Mouse (Mus musculus) layer of hippocampus, adult 8-10 months (tissue): Measurements from ENCODE around the gene Serping1. TPM values are rescaled to one million over a fixed set of nuclear protein-coding genes. Genes with fewer than 3 reads are reported as not detected.
A peak's percentile ranks its signal among the peaks of the same experiment; 100 is the strongest.

Experiments
- DNase-seq, 2 experiments: peaks; one replicate each; pipeline ENCODE4 v3.0.0; 2022; ENCODE audit warnings: low spot score in 2 of 2
- microRNA-seq, 2 experiments: library from miRNA; unstranded; fragments of <30 nt; microRNA quantifications; one replicate each; pipeline ENCODE4 v1.2.0; 2022
- total RNA-seq, 4 experiments: library from RNA; stranded (reverse); gene quantifications; 2 replicates each; pipeline ENCODE4 v1.2.4; 2022

Serping1 gene
- total RNA-seq, 4 experiments from 2014 or later = 6.2 to 16.4 (median 10.8) TPM

GRCm38 (mm10) chr2:84715562-84716361 is 59.5 kb downstream of the Serping1 start:
- DNase-seq = peak; percentile 67 to 95

Small RNAs within 50 kb of the gene (microRNA-seq; reads per million reads assigned to microRNA genes)
- 1,083 to 1,229 reads per million in 2 experiments for gene Mir130a

Other genes with a start within 250 kb of the Serping1 start
- 10 to 100 TPM; 51.9 to 56.8 (median 53.1) TPM for gene Ctnnd1, start 124.7 kb downstream of the Serping1 start, total RNA-seq
- not detected for gene Btbd18, start 116.4 kb downstream of the Serping1 start, total RNA-seq
- gene Selenoh, start 104.7 kb downstream of the Serping1 start, total RNA-seq = 10 to 100 TPM; 24.1 to 33.6 (median 28.4) TPM
- gene Gm28635, start 97.4 kb downstream of the Serping1 start, total RNA-seq = 1 to 10 TPM in 3 of 4 experiments, not detected in 1; 1.5 to 5.7 (median 1.8) TPM
- 10 to 100 TPM; 29.0 to 33.4 (median 31.7) TPM for gene Med19, start 97.0 kb downstream of the Serping1 start, total RNA-seq
- 100 to 1,000 TPM; 221 to 271 (median 233) TPM for gene Tmx2, start 96.3 kb downstream of the Serping1 start, total RNA-seq
- 10 to 100 TPM; 34.5 to 41.7 (median 36.3) TPM for gene Zdhhc5, start 60.3 kb downstream of the Serping1 start, total RNA-seq
- gene Clp1, start 48.1 kb downstream of the Serping1 start, total RNA-seq = 10 to 100 TPM in 1 of 4 experiments, 1 to 10 TPM in 3; 7.4 to 10.4 (median 8.5) TPM
- 100 to 1,000 TPM in 1 of 4 experiments, 10 to 100 TPM in 3; 68.7 to 105 (median 85.1) TPM for gene Ypel4, start 41.4 kb downstream of the Serping1 start, total RNA-seq
- gene Gm19426, start 31.8 kb downstream of the Serping1 start, total RNA-seq = 1 to 10 TPM; 1.9 to 4.2 (median 2.5) TPM
- gene Ube2l6, start 23.4 kb upstream of the Serping1 start, total RNA-seq = 1 to 10 TPM; 5.2 to 9.3 (median 5.6) TPM
- not detected for gene Smtnl1, start 47.2 kb upstream of the Serping1 start, total RNA-seq
- gene Timm10, start 51.6 kb upstream of the Serping1 start, total RNA-seq = 10 to 100 TPM; 44.2 to 55.4 (median 50.7) TPM
- gene Slc43a1, start 63.4 kb upstream of the Serping1 start, total RNA-seq = 1 to 10 TPM in 1 of 4 experiments, under 1 TPM in 2, not detected in 1; 0.34 to 1.3 (median 0.63) TPM
- 10 to 100 TPM; 63.8 to 85.9 (median 79.0) TPM for gene Rtn4rl2, start 111.3 kb upstream of the Serping1 start, total RNA-seq
- gene Slc43a3, start 161.1 kb upstream of the Serping1 start, total RNA-seq = 1 to 10 TPM in 3 of 4 experiments, not detected in 1; 1.1 to 3.1 (median 2.1) TPM
- not detected for gene Prg2, start 205.0 kb upstream of the Serping1 start, total RNA-seq
- not detected for gene Prg3, start 212.8 kb upstream of the Serping1 start, total RNA-seq